Mouse (Mus musculus): ENCODE results near the gene Klk14.
A peak's percentile ranks its signal among the peaks of the same experiment; 100 is the strongest.
"Not testable (repeated sequence)": the region's sequence is repeated elsewhere in the genome, so short reads cannot be mapped to it uniquely, and the experiment has no call there.

Klk14 gene

GRCm38 (mm10) chr7:43690118-43690517 lies at the start of gene Klk14:
Klk14 (plus strand) TSS chr7:43690418.
- no peak for DNase-seq (ENCODE audit: low read depth, low spot score)

- no peak for DNase-seq (ENCODE audit: low read depth, low spot score)
Measured at GRCm38 (mm10) chr7:43642587-43642986, 47.6 kb upstream of the Klk14 start.

- peak; percentile 42 for DNase-seq (ENCODE audit: low read depth, low spot score)
Measured at GRCm38 (mm10) chr7:43643046-43643652, 47.1 kb upstream of the Klk14 start.

GRCm38 (mm10) chr7:43652683-43653082 lies 37.5 kb upstream of the Klk14 start:
- DNase-seq (ENCODE audit: low read depth, low spot score): no peak

GRCm38 (mm10) chr7:43654519-43654918 lies 35.7 kb upstream of the Klk14 start:
- DNase-seq (ENCODE audit: low read depth, low spot score): no peak

GRCm38 (mm10) chr7:43656232-43656631 lies 34.0 kb upstream of the Klk14 start:
- DNase-seq (ENCODE audit: low read depth, low spot score): no peak

- DNase-seq (ENCODE audit: low read depth, low spot score): no peak
Measured at GRCm38 (mm10) chr7:43660002-43660401, 30.2 kb upstream of the Klk14 start, which contains the start of gene Siglece. Siglece (minus strand) TSS chr7:43660161.

- no peak for DNase-seq (ENCODE audit: low read depth, low spot score)
Measured at GRCm38 (mm10) chr7:43662804-43663203, 27.4 kb upstream of the Klk14 start.

- not testable (repeated sequence) for DNase-seq (ENCODE audit: low read depth, low spot score)
Measured at GRCm38 (mm10) chr7:43667221-43667620, 23.0 kb upstream of the Klk14 start.

GRCm38 (mm10) chr7:43668582-43668981 lies 21.6 kb upstream of the Klk14 start:
- peak; percentile 68 for DNase-seq (ENCODE audit: low read depth, low spot score)

- DNase-seq (ENCODE audit: low read depth, low spot score): no peak
Measured at GRCm38 (mm10) chr7:43671064-43671808, 19.0 kb upstream of the Klk14 start.

GRCm38 (mm10) chr7:43671809-43672580 lies 18.2 kb upstream of the Klk14 start, which contains the start of gene Ctu1:
Ctu1 (plus strand) TSS chr7:43672016.
- peak; percentile 97 for DNase-seq (ENCODE audit: low read depth, low spot score)

GRCm38 (mm10) chr7:43672581-43673260 lies 17.5 kb upstream of the Klk14 start:
- DNase-seq (ENCODE audit: low read depth, low spot score): no peak

- no peak for DNase-seq (ENCODE audit: low read depth, low spot score)
Measured at GRCm38 (mm10) chr7:43675091-43675490, 15.1 kb upstream of the Klk14 start.

GRCm38 (mm10) chr7:43678517-43678916 lies 11.7 kb upstream of the Klk14 start:
- peak; percentile 52 for DNase-seq (ENCODE audit: low read depth, low spot score)

- DNase-seq (ENCODE audit: low read depth, low spot score): peak; percentile 74
Measured at GRCm38 (mm10) chr7:43680960-43681359, 9.3 kb upstream of the Klk14 start.

- DNase-seq (ENCODE audit: low read depth, low spot score): peak; percentile 50
Measured at GRCm38 (mm10) chr7:43682511-43682910, 7.7 kb upstream of the Klk14 start.

- peak; percentile 45 for DNase-seq (ENCODE audit: low read depth, low spot score)
Measured at GRCm38 (mm10) chr7:43685088-43685487, 5.1 kb upstream of the Klk14 start.

- no peak for DNase-seq (ENCODE audit: low read depth, low spot score)
Measured at GRCm38 (mm10) chr7:43710031-43710430, 19.8 kb downstream of the Klk14 start.

- DNase-seq (ENCODE audit: low read depth, low spot score): no peak
Measured at GRCm38 (mm10) chr7:43712267-43712666, 22.0 kb downstream of the Klk14 start, which contains the start of gene Klk13. Klk13 (plus strand) TSS chr7:43712567.

GRCm38 (mm10) chr7:43712917-43713316 lies 22.7 kb downstream of the Klk14 start:
- DNase-seq (ENCODE audit: low read depth, low spot score): peak; percentile 70
